Mouse (Mus musculus): ENCODE data around the gene Orai1. TPM values are rescaled to one million over a fixed set of nuclear protein-coding genes. Genes with fewer than 3 reads are reported as not detected.
A peak's percentile ranks its signal among the peaks of the same experiment; 100 is the strongest.

Gene Orai1
- total RNA-seq, 1 experiment from 2014 or later, result 18.2 TPM

GRCm38 (mm10) chr5:122991350-122992004 is 23.4 kb upstream of the Orai1 start:
- ATAC-seq (replicated peaks in 1 of 2; ENCODE audit: insufficient read depth in 1 of 2, low FRiP score in 2 of 2, low TSS enrichment in 1 of 2, low read depth in 1 of 2, poor library complexity in 2 of 2, severe bottlenecking in 2 of 2), result no peak

GRCm38 (mm10) chr5:122993811-122994210 is 21.1 kb upstream of the Orai1 start:
- ATAC-seq (replicated peaks in 1 of 2; ENCODE audit: insufficient read depth in 1 of 2, low FRiP score in 2 of 2, low TSS enrichment in 1 of 2, low read depth in 1 of 2, poor library complexity in 2 of 2, severe bottlenecking in 2 of 2), result no peak

GRCm38 (mm10) chr5:122994303-122994846 is 20.5 kb upstream of the Orai1 start:
- ATAC-seq (replicated peaks in 1 of 2; ENCODE audit: insufficient read depth in 1 of 2, low FRiP score in 2 of 2, low TSS enrichment in 1 of 2, low read depth in 1 of 2, poor library complexity in 2 of 2, severe bottlenecking in 2 of 2), result peak; percentile 88 to 92

GRCm38 (mm10) chr5:122994910-122995309 is 20.0 kb upstream of the Orai1 start:
- no peak for ATAC-seq (replicated peaks in 1 of 2; ENCODE audit: insufficient read depth in 1 of 2, low FRiP score in 2 of 2, low TSS enrichment in 1 of 2, low read depth in 1 of 2, poor library complexity in 2 of 2, severe bottlenecking in 2 of 2)

- peak; percentile 38 to 58; a peak in 3 of 4 replicates for ATAC-seq (replicated peaks in 1 of 2; ENCODE audit: insufficient read depth in 1 of 2, low FRiP score in 2 of 2, low TSS enrichment in 1 of 2, low read depth in 1 of 2, poor library complexity in 2 of 2, severe bottlenecking in 2 of 2)
Measured at GRCm38 (mm10) chr5:122997205-122998204, 17.4 kb upstream of the Orai1 start.

- ATAC-seq (replicated peaks in 1 of 2; ENCODE audit: insufficient read depth in 1 of 2, low FRiP score in 2 of 2, low TSS enrichment in 1 of 2, low read depth in 1 of 2, poor library complexity in 2 of 2, severe bottlenecking in 2 of 2), result no peak
Measured at GRCm38 (mm10) chr5:123000901-123001300, 14.0 kb upstream of the Orai1 start.

- no peak for ATAC-seq (replicated peaks in 1 of 2; ENCODE audit: insufficient read depth in 1 of 2, low FRiP score in 2 of 2, low TSS enrichment in 1 of 2, low read depth in 1 of 2, poor library complexity in 2 of 2, severe bottlenecking in 2 of 2)
Measured at GRCm38 (mm10) chr5:123005716-123006592, 8.9 kb upstream of the Orai1 start.

- no peak for ATAC-seq (replicated peaks in 1 of 2; ENCODE audit: insufficient read depth in 1 of 2, low FRiP score in 2 of 2, low TSS enrichment in 1 of 2, low read depth in 1 of 2, poor library complexity in 2 of 2, severe bottlenecking in 2 of 2)
Measured at GRCm38 (mm10) chr5:123008877-123009493, 5.9 kb upstream of the Orai1 start.

GRCm38 (mm10) chr5:123009873-123010272 is 5.0 kb upstream of the Orai1 start:
- ATAC-seq (replicated peaks in 1 of 2; ENCODE audit: insufficient read depth in 1 of 2, low FRiP score in 2 of 2, low TSS enrichment in 1 of 2, low read depth in 1 of 2, poor library complexity in 2 of 2, severe bottlenecking in 2 of 2), result no peak

GRCm38 (mm10) chr5:123010806-123011205 is 4.1 kb upstream of the Orai1 start:
- ATAC-seq (replicated peaks in 1 of 2; ENCODE audit: insufficient read depth in 1 of 2, low FRiP score in 2 of 2, low TSS enrichment in 1 of 2, low read depth in 1 of 2, poor library complexity in 2 of 2, severe bottlenecking in 2 of 2), result no peak

GRCm38 (mm10) chr5:123011705-123012104 is 3.2 kb upstream of the Orai1 start:
- ATAC-seq (replicated peaks in 1 of 2; ENCODE audit: insufficient read depth in 1 of 2, low FRiP score in 2 of 2, low TSS enrichment in 1 of 2, low read depth in 1 of 2, poor library complexity in 2 of 2, severe bottlenecking in 2 of 2), result no peak

- ATAC-seq (replicated peaks in 1 of 2; ENCODE audit: insufficient read depth in 1 of 2, low FRiP score in 2 of 2, low TSS enrichment in 1 of 2, low read depth in 1 of 2, poor library complexity in 2 of 2, severe bottlenecking in 2 of 2), result 0 out of 4 replicates have a peak, but pooled peaks have one; percentile 31 to 38
Measured at GRCm38 (mm10) chr5:123013599-123014315, 1.1 kb upstream of the Orai1 start.

- ATAC-seq (replicated peaks in 1 of 2; ENCODE audit: insufficient read depth in 1 of 2, low FRiP score in 2 of 2, low TSS enrichment in 1 of 2, low read depth in 1 of 2, poor library complexity in 2 of 2, severe bottlenecking in 2 of 2), result no peak
Measured at GRCm38 (mm10) chr5:123015915-123016314, 1.0 kb downstream of the Orai1 start.

- peak; percentile 24 to 38; a peak in 3 of 4 replicates for ATAC-seq (replicated peaks in 1 of 2; ENCODE audit: insufficient read depth in 1 of 2, low FRiP score in 2 of 2, low TSS enrichment in 1 of 2, low read depth in 1 of 2, poor library complexity in 2 of 2, severe bottlenecking in 2 of 2)
Measured at GRCm38 (mm10) chr5:123017504-123017903, 2.6 kb downstream of the Orai1 start.

GRCm38 (mm10) chr5:123019336-123020016 is 4.6 kb downstream of the Orai1 start:
- peak; percentile 7 to 14; a peak in 2 of 4 replicates for ATAC-seq (replicated peaks in 1 of 2; ENCODE audit: insufficient read depth in 1 of 2, low FRiP score in 2 of 2, low TSS enrichment in 1 of 2, low read depth in 1 of 2, poor library complexity in 2 of 2, severe bottlenecking in 2 of 2)

- ATAC-seq (replicated peaks in 1 of 2; ENCODE audit: insufficient read depth in 1 of 2, low FRiP score in 2 of 2, low TSS enrichment in 1 of 2, low read depth in 1 of 2, poor library complexity in 2 of 2, severe bottlenecking in 2 of 2), result no peak
Measured at GRCm38 (mm10) chr5:123020426-123020825, 5.6 kb downstream of the Orai1 start.
